Mouse (Mus musculus) lung, postnatal 0 days (tissue): ENCODE data around the gene Cnga1.

Source experiments
- CTCF ChIP-seq: IDR thresholded peaks from 2 replicates; pipeline ENCODE4 v1.5.1; 2016; ENCODE audit warnings: antibody characterized with exemption, mild to moderate bottlenecking
- EP300 ChIP-seq: IDR thresholded peaks from 2 replicates; pipeline ENCODE4 v1.6.1; 2016; ENCODE audit warnings: antibody characterized with exemption, mild to moderate bottlenecking, control low read depth

GRCm38 (mm10) chr5:72646996-72647395 lies 2.9 kb upstream of the Cnga1 start:
- no peak for TF ChIP-seq CTCF
- no peak for TF ChIP-seq EP300
